Mouse (Mus musculus): ENCODE results near the gene Col25a1.

Col25a1 gene

DNA sequence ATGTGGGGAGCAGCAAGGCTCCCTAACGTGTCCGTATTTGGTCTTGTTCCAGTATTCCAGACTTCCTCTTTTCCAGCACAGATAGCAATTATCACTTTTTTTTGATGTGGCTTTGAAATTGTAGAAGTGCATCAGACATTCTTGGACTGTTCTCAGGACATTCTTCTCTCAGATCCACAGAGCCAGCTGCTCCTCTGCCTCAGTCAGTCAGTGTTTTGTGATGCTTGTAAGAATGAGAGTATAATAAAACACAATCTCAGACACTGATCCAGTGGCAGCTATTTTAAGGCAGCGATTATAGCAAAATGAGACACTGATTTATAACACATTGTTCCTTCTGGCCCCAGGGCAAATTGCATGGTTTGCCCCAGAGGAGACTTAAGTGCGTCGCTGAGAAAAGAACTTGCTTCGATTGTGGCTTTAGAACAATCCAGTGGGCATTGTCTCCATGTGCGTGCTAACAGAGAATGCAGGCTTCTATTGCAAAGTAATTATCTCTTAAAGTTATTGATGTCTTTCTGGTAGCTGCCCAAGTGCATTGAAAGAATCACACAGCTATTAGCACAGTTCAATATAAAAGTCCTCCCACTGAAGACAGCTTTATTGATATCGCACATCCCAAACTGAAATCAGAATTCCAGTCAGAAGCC is 111.5 kb downstream of the Col25a1 start:
- DNase-seq (ENCODE audit: low spot score in 2 of 2) = no peak

DNA sequence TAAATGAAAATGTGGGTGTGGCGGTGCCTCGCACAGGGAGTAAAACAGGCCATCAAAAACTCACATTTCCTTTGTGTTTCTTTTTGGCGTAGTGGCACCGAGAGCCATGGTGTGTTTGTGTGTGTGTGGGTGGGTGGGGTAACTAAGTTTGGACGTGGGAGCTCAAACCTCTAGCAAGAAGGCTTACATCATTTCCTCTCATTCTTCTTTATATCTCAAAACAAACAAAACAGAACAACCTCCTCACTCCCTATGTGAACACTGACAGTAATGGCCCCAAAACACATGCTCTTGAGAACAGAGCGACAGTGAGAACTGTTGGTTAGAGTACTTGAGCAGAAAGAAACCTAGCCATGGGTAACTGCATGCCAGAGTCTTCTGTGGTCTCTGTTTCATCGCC is 121.1 kb downstream of the Col25a1 start:
- DNase-seq (ENCODE audit: low spot score in 2 of 2) = no peak

- no peak for DNase-seq (ENCODE audit: low spot score in 2 of 2)
These were observed 124.8 kb downstream of the Col25a1 start for GRCm38 (mm10) chr3:130256059-130256458.

GRCm38 (mm10) chr3:130256610-130257009 is 125.3 kb downstream of the Col25a1 start:
- no peak for DNase-seq (ENCODE audit: low spot score in 2 of 2)

DNA sequence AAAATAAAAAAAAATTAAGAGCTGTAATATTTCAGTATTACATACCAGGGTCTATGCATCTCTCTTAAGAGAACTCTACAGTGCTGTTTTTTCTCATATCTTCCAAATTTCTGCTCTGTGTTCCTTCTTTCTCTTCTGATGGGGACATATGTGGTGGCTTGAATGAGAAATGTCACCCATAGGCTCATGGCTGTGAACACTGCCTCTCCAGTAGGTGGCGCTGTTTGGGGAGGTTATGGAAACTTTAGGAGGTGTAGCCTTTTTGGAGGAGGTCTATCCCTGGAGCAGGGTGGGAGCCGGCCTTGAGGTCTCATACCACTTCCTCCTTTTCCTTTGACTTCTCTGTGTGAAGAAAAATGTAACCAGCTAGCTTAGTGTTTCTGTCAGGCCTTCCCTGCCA is 128.4 kb downstream of the Col25a1 start:
- no peak for DNase-seq (ENCODE audit: low spot score in 2 of 2)

GRCm38 (mm10) chr3:130260316-130260715 is 129.0 kb downstream of the Col25a1 start:
- DNase-seq (ENCODE audit: low spot score in 2 of 2) = no peak

GRCm38 (mm10) chr3:130265104-130265503 is 133.8 kb downstream of the Col25a1 start:
- no peak for DNase-seq (ENCODE audit: low spot score in 2 of 2)

DNA sequence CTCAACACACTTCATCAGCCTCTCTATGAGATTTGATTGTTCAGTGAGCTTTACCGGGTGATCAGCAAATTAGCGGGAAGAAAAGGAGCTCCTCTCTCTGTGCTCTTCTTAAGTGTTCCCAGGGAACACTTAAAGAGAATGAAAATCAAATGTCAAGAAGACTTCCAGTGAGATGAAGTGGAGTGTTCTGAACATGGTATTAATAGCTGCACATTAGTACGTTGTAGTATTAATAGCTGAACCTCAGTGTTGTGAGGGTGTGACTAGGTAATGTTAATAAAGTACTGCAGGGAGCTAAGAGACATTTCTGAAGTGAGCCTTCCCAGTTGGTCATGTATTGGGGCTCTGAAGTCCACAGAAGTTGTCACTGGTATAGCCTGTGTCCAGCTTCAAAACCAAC is 139.2 kb downstream of the Col25a1 start:
- DNase-seq (ENCODE audit: low spot score in 2 of 2) = no peak

- DNase-seq (ENCODE audit: low spot score in 2 of 2) = no peak
These were observed 142.6 kb downstream of the Col25a1 start for GRCm38 (mm10) chr3:130273949-130274348.

GRCm38 (mm10) chr3:130278298-130279050 is 147.2 kb downstream of the Col25a1 start:
- DNase-seq (ENCODE audit: low spot score in 2 of 2) = no peak

DNA sequence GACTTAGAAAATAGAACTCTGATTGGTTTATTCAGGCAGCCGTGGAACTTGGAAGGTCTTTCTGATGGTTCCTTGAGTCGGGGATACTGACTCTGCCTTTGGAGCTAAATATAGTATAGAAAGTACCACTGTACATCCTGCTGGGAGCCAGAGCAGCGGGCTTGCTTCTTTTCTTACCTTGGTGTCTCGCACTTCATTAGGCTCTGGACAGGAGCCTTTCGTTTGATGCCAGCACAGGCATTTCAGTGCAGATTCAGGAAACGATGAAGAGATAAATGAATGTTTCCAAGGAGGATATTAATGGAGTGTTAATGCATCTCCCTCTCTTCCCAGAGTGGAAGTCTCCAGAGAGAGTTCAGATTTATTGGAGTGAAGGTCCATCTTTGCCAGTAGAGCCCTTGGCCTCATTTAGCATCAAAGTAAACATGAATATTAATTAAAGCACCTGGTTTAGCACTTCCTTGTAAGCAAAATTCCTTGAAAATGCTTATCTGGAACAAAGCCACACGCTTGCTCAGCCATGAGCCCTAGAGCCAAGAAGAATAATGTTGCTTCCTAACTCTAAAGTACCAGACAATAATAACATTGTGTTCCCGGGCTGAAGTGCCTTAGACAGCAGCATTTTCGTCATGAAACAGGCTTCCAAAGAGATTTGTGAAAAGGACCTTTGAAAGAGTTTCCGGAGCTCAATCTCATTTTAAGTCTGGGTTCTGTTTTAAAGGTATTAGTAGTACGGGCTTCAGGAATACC is 151.9 kb downstream of the Col25a1 start:
- DNase-seq (ENCODE audit: low spot score in 2 of 2) = no peak

DNA sequence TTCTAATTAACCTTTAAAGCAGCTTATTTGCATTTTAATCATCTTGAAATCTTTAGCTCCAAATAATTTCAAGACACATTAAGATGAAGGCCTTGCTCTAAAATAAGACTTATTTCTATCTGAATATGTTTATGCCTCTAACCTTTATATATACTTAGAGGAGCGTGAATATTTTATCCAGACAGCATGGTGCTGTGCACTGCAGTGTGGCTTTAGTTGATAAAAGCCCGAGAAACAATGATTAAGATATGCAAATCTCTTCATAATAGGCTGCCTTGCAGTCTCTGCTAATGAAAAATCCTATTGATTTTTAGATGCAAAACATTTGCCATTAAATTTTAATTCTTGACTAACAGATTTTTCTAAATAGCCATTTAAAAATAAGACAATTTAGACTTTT is 156.8 kb downstream of the Col25a1 start:
- no peak for DNase-seq (ENCODE audit: low spot score in 2 of 2)

DNA sequence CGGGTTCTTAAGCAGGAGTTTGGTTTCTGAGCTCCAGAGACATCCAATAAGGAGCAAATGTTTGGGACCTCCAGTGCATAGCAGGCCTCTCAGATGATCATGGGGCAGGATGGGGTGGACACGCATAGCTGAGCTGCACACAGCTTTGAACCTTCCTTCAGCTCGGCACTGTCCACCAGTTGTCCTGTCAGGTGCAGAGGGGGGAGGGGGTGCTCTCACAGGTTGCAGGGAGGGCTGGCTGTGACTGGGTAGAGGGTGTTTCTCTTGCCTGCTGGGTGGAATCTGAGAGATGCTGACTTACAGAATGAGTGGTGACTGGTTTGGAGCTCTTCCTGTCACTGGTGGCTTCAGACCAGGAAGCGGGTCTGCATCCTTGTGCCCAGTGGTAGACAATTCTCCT is 157.5 kb downstream of the Col25a1 start:
- no peak for DNase-seq (ENCODE audit: low spot score in 2 of 2)

GRCm38 (mm10) chr3:130289220-130289619 is 157.9 kb downstream of the Col25a1 start:
- no peak for DNase-seq (ENCODE audit: low spot score in 2 of 2)

DNA sequence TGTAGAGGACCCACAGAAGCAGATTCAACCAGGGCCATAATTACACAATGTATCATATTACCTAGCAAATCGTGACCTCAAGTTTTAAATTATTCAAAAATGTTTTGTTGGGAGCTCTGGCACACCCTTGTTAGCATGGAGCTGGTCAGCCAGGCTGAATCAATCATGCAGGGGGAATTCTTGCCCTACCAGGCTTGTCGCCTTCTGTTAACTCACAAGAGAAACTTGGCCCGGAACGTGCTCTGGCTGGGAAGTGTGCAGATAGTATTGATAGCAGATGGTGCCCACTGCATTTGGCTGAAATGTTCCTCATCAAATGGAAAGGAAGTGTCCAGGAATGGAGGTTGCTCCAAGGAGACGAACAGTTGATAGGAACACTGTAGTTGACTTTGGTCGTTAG is 158.9 kb downstream of the Col25a1 start:
- no peak for DNase-seq (ENCODE audit: low spot score in 2 of 2)

DNA sequence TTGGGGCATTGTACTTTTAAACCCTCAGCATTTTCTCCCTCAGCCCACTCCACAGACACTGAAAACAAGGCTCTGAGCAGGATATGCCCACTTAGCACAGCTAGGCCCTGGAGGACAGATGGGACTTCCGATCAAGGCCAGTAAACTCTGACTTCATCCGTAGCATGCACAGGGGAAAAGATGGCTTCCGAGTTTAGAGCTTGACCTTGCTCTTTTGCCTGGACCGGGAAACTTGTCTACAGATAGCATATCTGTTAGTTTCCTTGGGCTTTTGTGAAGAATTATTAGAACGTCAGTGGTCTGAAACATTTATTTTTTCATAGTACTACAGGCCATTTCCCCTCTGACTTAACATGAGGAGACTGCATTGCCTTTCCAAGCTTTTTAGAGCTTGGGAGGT is 159.4 kb downstream of the Col25a1 start:
- DNase-seq (ENCODE audit: low spot score in 2 of 2) = no peak

DNA sequence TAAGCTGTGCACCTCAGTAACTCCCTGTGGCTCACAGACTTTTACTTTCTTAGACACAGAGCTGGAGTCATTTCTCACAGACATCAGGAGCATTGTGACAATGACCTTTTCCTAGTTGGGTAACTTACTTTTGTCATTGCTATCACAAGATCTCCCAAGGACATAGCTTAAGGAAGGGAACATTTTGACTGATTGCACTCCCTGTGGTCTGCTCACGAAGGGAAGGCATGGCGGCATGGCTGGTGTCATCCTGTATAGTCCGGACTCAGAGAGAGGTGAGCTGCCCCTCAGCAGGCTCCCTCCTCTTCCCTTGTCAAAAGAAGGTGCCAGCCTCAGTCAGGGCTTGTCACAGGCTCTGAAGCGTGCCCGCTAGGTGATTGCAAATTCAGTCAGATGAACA is 160.6 kb downstream of the Col25a1 start:
- no peak for DNase-seq (ENCODE audit: low spot score in 2 of 2)

GRCm38 (mm10) chr3:130300530-130300929 is 169.2 kb downstream of the Col25a1 start:
- no peak for DNase-seq (ENCODE audit: low spot score in 2 of 2)

GRCm38 (mm10) chr3:130303597-130303996 is 172.3 kb downstream of the Col25a1 start:
- DNase-seq (ENCODE audit: low spot score in 2 of 2) = no peak

DNA sequence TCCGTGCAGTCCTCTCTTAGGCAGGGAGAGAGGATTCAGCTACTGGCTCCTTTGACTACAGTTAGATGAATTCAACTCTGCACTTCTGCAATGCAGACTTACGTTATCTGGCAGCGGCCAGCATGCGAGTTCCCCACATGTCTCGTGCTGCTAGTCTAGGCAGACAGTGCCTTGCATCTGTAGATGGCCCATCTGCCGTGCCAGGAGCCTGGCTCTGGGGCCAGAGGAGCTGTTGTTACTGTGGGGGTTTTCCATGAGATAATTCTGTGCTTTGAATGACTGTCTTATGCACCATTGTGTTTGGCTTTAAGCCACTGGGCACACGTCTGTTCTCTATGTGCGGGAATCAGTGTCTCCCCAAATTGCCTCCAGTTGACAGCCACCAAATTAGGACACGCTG is 173.5 kb downstream of the Col25a1 start:
- no peak for DNase-seq (ENCODE audit: low spot score in 2 of 2)

- no peak for DNase-seq (ENCODE audit: low spot score in 2 of 2)
These were observed 174.4 kb downstream of the Col25a1 start for GRCm38 (mm10) chr3:130305686-130306085.

- DNase-seq (ENCODE audit: low spot score in 2 of 2) = no peak
These were observed 178.0 kb downstream of the Col25a1 start for GRCm38 (mm10) chr3:130309277-130309676.

All from thymus, postnatal 10 days (tissue).